Mouse (Mus musculus) bone marrow, adult 2 months (tissue): Measurements from ENCODE around the gene Atp2b4.

Source experiments
- CTCF ChIP-seq: fragments of 200-500 bp; IDR thresholded peaks from 2 replicates; pipeline ENCODE4 v1.5.1; 2011; ENCODE audit warnings: low read length, control low read depth; ENCODE audit not compliant: control insufficient read depth, insufficient read depth
- POLR2A ChIP-seq: fragments of 200-500 bp; IDR thresholded peaks from 2 replicates; pipeline ENCODE4 v1.6.1; 2011; ENCODE audit warnings: low read depth, mild to moderate bottlenecking, control low read depth, low read length, borderline replicate concordance; ENCODE audit not compliant: control insufficient read depth

- TF ChIP-seq CTCF (no peak), POLR2A (no peak)
Observed at GRCm38 (mm10) chr1:133670776-133671175, 130.1 kb downstream of the Atp2b4 start.
